Mouse (Mus musculus) stomach, postnatal 0 days (tissue): ENCODE measurements at regions not wholly inside any gene's neighbourhood (a gene's known extent, or its start where the extent isn't known, plus 50 kb on each side); places are given as distances from the start of the nearest gene placed in this dataset.

Source experiments
- CTCF ChIP-seq: IDR thresholded peaks from 2 replicates; pipeline ENCODE4 v1.5.1; 2016; ENCODE audit warnings: antibody characterized with exemption, low read depth, mild to moderate bottlenecking, moderate library complexity
- EP300 ChIP-seq: optimal IDR thresholded peaks from 2 replicates; pipeline ENCODE3; 2016; ENCODE audit warnings: antibody characterized with exemption

DNA sequence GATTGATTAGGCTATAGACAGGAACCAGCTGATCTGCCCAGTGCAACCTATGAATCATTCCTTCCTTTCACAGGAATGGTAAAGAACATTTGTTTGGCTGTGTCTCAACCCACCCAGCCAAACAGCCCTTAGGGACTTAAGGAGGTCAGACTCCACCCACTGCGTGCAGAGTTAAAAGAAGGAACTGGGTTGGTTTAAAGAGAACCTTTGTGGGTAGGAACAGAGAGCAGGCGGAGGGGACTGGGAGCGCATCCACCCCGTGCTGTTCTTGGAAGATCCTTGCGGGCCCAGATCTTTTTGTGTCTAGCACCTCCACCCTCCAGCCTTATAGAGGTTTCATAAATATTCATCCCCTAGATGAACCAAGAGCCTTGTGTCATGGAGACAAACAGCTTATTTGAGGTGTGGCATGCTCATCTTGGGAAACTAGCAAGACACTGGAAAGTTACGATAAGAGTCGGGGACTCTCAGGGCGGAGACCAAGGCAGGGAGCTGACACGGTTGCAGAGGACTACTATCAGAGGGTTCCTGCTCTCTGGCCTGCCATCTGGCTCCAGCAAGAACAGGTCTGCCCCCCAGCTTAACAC lies 49.8 kb upstream of the Grhl3 start:
- TF ChIP-seq CTCF, result no peak
- TF ChIP-seq EP300, result no peak
